Mouse (Mus musculus) left cerebral cortex, postnatal 14 days (tissue): ENCODE measurements around the gene Trhde. TPM values are rescaled to one million over a fixed set of nuclear protein-coding genes. Genes with fewer than 3 reads are reported as not detected.

Experiments used
- DNase-seq, 2 experiments: peaks; one replicate each; pipeline ENCODE4 v3.0.0; 2021 to 2022; ENCODE audit warnings: low spot score in 2 of 2, mixed read lengths in 1 of 2
- intact Hi-C: fragments of 180-260 bp; cut with DNase I; formaldehyde crosslinking; loops from one replicate; pipeline ENCODE4 v1.15.1; 2025
- total RNA-seq, 2 experiments: library from RNA; stranded (reverse); gene quantifications; 2 replicates each; pipeline ENCODE4 v1.2.3; 2021

Trhde gene
- total RNA-seq, 2 experiments from 2014 or later = 25.9 to 28.9 TPM

GRCm38 (mm10) chr10:114370804-114371203, 431.3 kb downstream of the Trhde start:
- no peak for DNase-seq

GRCm38 (mm10) chr10:114363442-114363841, 438.7 kb downstream of the Trhde start:
- intact Hi-C loops = no loop called here
- no peak for DNase-seq

More at GRCm38 (mm10) chr10:114370804-114371203, 431.3 kb downstream of the Trhde start:
- intact Hi-C loops = no loop called here

DNA sequence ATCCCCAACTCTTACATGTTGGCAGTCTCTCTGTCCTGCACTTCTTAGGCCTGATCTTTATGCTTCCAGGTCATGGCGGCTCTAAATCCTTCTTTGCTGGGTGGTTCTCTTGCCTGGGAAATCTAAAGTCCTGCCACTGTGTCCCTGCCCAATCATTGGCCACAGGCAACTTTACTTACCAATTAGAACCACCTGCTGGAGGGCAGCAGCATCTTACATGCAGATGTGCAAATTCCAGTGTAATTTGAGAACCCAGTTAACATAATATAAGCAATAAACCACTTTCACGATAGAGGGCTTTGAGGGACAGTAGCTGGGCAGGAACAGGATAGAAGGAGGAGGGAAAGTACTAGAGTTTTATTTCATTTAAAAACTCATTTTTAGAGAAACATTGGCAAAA, 439.5 kb downstream of the Trhde start:
- DNase-seq = no peak
- intact Hi-C loops = no loop called here
